Mouse (Mus musculus): ENCODE results near the gene Eif3i. TPM values are rescaled to one million over a fixed set of nuclear protein-coding genes. Genes with fewer than 3 reads are reported as not detected.
A peak's percentile ranks its signal among the peaks of the same experiment; 100 is the strongest.

Gene Eif3i
- polyA plus RNA-seq, 1 experiment from 2014 or later = 207 TPM

GRCm38 (mm10) chr4:129618031-129618430 is 17.6 kb upstream of the Eif3i start:
- WGBS = 95% methylated on average over 5 of the region's 5 CpGs
- Histone ChIP-seq H3K4me1 (ENCODE audit: control insufficient read depth in 2 of 2, insufficient read depth in 2 of 2, low read length in 2 of 2) (peaks cover 16 to 24% of the 10 kb centered on the region in 2 experiments), H3K27ac (replicated peaks in 1 of 2; ENCODE audit: control insufficient read depth in 1 of 2, insufficient read depth in 1 of 2, low read depth in 2 of 2, low read length in 2 of 2) (peak overlapping the region in 1 of 2 experiments; percentile 82; a peak in 1 of 4 replicates), H3K36me3 (ENCODE audit: control insufficient read depth, insufficient read depth, low read length) (peaks cover 27% of the 10 kb centered on the region), H3K9me3 (ENCODE audit: control insufficient read depth, low read length) (no peaks in the 10 kb centered on the region), H3K4me2 (ENCODE audit: low read length) (peak overlapping the region; percentile 94), H3K4me3 (ENCODE audit: control insufficient read depth in 1 of 2, insufficient read depth in 1 of 2, low read depth in 1 of 2, low read length in 2 of 2) (peak overlapping the region; percentile 66 to 71), H3K9ac (ENCODE audit: low read length) (peak overlapping the region; percentile 86), H3K27me3 (ENCODE audit: control insufficient read depth, insufficient read depth, low read length) (no peaks in the 10 kb centered on the region)
- ATAC-seq (ENCODE audit: insufficient number of reproducible peaks, insufficient read depth, low FRiP score, low read depth) = no peak

GRCm38 (mm10) chr4:129617121-129617641 is 16.7 kb upstream of the Eif3i start:
- no peaks in the 10 kb centered on the region for H3K9me3 ChIP-seq (ENCODE audit: control insufficient read depth, low read length)
- no peak overlapping the region for H3K27ac ChIP-seq (replicated peaks in 1 of 2; ENCODE audit: control insufficient read depth in 1 of 2, insufficient read depth in 1 of 2, low read depth in 2 of 2, low read length in 2 of 2)
- peaks cover 8 to 16% of the 10 kb centered on the region in 2 experiments; a peak in 3 of 4 replicates for H3K4me1 ChIP-seq (ENCODE audit: control insufficient read depth in 2 of 2, insufficient read depth in 2 of 2, low read length in 2 of 2)
- no peak overlapping the region for H3K4me3 ChIP-seq (ENCODE audit: control insufficient read depth in 1 of 2, insufficient read depth in 1 of 2, low read depth in 1 of 2, low read length in 2 of 2)
- H3K27me3 ChIP-seq (ENCODE audit: control insufficient read depth, insufficient read depth, low read length) = no peaks in the 10 kb centered on the region
- WGBS = 94% methylated on average over 7 of the region's 7 CpGs
- peaks cover 27% of the 10 kb centered on the region for H3K36me3 ChIP-seq (ENCODE audit: control insufficient read depth, insufficient read depth, low read length)
- H3K4me2 ChIP-seq (ENCODE audit: low read length) = no peak overlapping the region
- no peak overlapping the region for H3K9ac ChIP-seq (ENCODE audit: low read length)
- ATAC-seq (ENCODE audit: insufficient number of reproducible peaks, insufficient read depth, low FRiP score, low read depth) = no peak

- Histone ChIP-seq H3K9me3 (ENCODE audit: control insufficient read depth, low read length) (no peaks in the 10 kb centered on the region), H3K4me3 (ENCODE audit: control insufficient read depth in 1 of 2, insufficient read depth in 1 of 2, low read depth in 1 of 2, low read length in 2 of 2) (no peak overlapping the region), H3K36me3 (ENCODE audit: control insufficient read depth, insufficient read depth, low read length) (peaks cover 27% of the 10 kb centered on the region), H3K4me1 (ENCODE audit: control insufficient read depth in 2 of 2, insufficient read depth in 2 of 2, low read length in 2 of 2) (peaks cover 8 to 16% of the 10 kb centered on the region in 2 experiments; a peak in 3 of 4 replicates), H3K9ac (ENCODE audit: low read length) (no peak overlapping the region), H3K27me3 (ENCODE audit: control insufficient read depth, insufficient read depth, low read length) (no peaks in the 10 kb centered on the region), H3K4me2 (ENCODE audit: low read length) (no peak overlapping the region), H3K27ac (replicated peaks in 1 of 2; ENCODE audit: control insufficient read depth in 1 of 2, insufficient read depth in 1 of 2, low read depth in 2 of 2, low read length in 2 of 2) (no peak overlapping the region)
- no peak for ATAC-seq (ENCODE audit: insufficient number of reproducible peaks, insufficient read depth, low FRiP score, low read depth)
- WGBS = 90% methylated on average over 3 of the region's 3 CpGs
Observed at GRCm38 (mm10) chr4:129616631-129617030, 16.2 kb upstream of the Eif3i start.

GRCm38 (mm10) chr4:129615801-129616290 is 15.4 kb upstream of the Eif3i start:
- no peak for ATAC-seq (ENCODE audit: insufficient number of reproducible peaks, insufficient read depth, low FRiP score, low read depth)
- WGBS = 86% methylated on average over 9 of the region's 9 CpGs

GRCm38 (mm10) chr4:129614093-129614492 is 13.6 kb upstream of the Eif3i start, which contains the start of gene Dcdc2b:
Gene Dcdc2b, minus strand, starts transcription at chr4:129614257.
- peaks cover 23% of the 10 kb centered on the region for H3K36me3 ChIP-seq (ENCODE audit: control insufficient read depth, insufficient read depth, low read length)
- H3K9ac ChIP-seq (ENCODE audit: low read length) = no peak within 1 kb of the TSS
- no peaks in the 10 kb centered on the region for H3K9me3 ChIP-seq (ENCODE audit: control insufficient read depth, low read length)
- H3K4me2 ChIP-seq (ENCODE audit: low read length) = no peak within 1 kb of the TSS
- WGBS = 71% methylated on average over 6 of the region's 6 CpGs
- no peak for ATAC-seq (ENCODE audit: insufficient number of reproducible peaks, insufficient read depth, low FRiP score, low read depth)
- 0 out of 4 replicates have a peak within 1 kb of the TSS, but pooled peaks have one; percentile 14 to 39 for H3K27ac ChIP-seq (replicated peaks in 1 of 2; ENCODE audit: control insufficient read depth in 1 of 2, insufficient read depth in 1 of 2, low read depth in 2 of 2, low read length in 2 of 2)
- H3K27me3 ChIP-seq (ENCODE audit: control insufficient read depth, insufficient read depth, low read length) = no peaks in the 10 kb centered on the region
- H3K4me1 ChIP-seq (ENCODE audit: control insufficient read depth in 2 of 2, insufficient read depth in 2 of 2, low read length in 2 of 2) = peaks cover 8 to 16% of the 10 kb centered on the region in 2 experiments; a peak in 3 of 4 replicates
- no peak within 1 kb of the TSS for H3K4me3 ChIP-seq (ENCODE audit: control insufficient read depth in 1 of 2, insufficient read depth in 1 of 2, low read depth in 1 of 2, low read length in 2 of 2)

More at GRCm38 (mm10) chr4:129615801-129616290, 15.4 kb upstream of the Eif3i start:
- Histone ChIP-seq H3K4me2 (ENCODE audit: low read length) (no peak overlapping the region), H3K9ac (ENCODE audit: low read length) (no peak overlapping the region), H3K4me1 (ENCODE audit: control insufficient read depth in 2 of 2, insufficient read depth in 2 of 2, low read length in 2 of 2) (peaks cover 8 to 16% of the 10 kb centered on the region in 2 experiments; a peak in 3 of 4 replicates), H3K4me3 (ENCODE audit: control insufficient read depth in 1 of 2, insufficient read depth in 1 of 2, low read depth in 1 of 2, low read length in 2 of 2) (no peak overlapping the region), H3K27ac (replicated peaks in 1 of 2; ENCODE audit: control insufficient read depth in 1 of 2, insufficient read depth in 1 of 2, low read depth in 2 of 2, low read length in 2 of 2) (no peak overlapping the region), H3K36me3 (ENCODE audit: control insufficient read depth, insufficient read depth, low read length) (peaks cover 27% of the 10 kb centered on the region), H3K9me3 (ENCODE audit: control insufficient read depth, low read length) (no peaks in the 10 kb centered on the region), H3K27me3 (ENCODE audit: control insufficient read depth, insufficient read depth, low read length) (no peaks in the 10 kb centered on the region)

GRCm38 (mm10) chr4:129610472-129610871 is 10.0 kb upstream of the Eif3i start:
- H3K27me3 ChIP-seq (ENCODE audit: control insufficient read depth, insufficient read depth, low read length) = no peaks in the 10 kb centered on the region
- no peak overlapping the region for H3K4me2 ChIP-seq (ENCODE audit: low read length)
- no peak overlapping the region for H3K4me3 ChIP-seq (ENCODE audit: control insufficient read depth in 1 of 2, insufficient read depth in 1 of 2, low read depth in 1 of 2, low read length in 2 of 2)
- no peak overlapping the region for H3K9ac ChIP-seq (ENCODE audit: low read length)
- H3K4me1 ChIP-seq (ENCODE audit: control insufficient read depth in 2 of 2, insufficient read depth in 2 of 2, low read length in 2 of 2) = peaks cover 7 to 13% of the 10 kb centered on the region in 2 experiments; a peak in 3 of 4 replicates
- H3K27ac ChIP-seq (replicated peaks in 1 of 2; ENCODE audit: control insufficient read depth in 1 of 2, insufficient read depth in 1 of 2, low read depth in 2 of 2, low read length in 2 of 2) = no peak overlapping the region
- whole genome bisulfite sequencing = 69% methylated on average over 4 of the region's 4 CpGs
- no peaks in the 10 kb centered on the region for H3K9me3 ChIP-seq (ENCODE audit: control insufficient read depth, low read length)
- H3K36me3 ChIP-seq (ENCODE audit: control insufficient read depth, insufficient read depth, low read length) = peaks cover 32% of the 10 kb centered on the region
- ATAC-seq (ENCODE audit: insufficient number of reproducible peaks, insufficient read depth, low FRiP score, low read depth) = 0 out of 2 replicates have a peak, but pooled peaks have one; percentile 8

GRCm38 (mm10) chr4:129610026-129610425 is 9.6 kb upstream of the Eif3i start:
- Histone ChIP-seq H3K9me3 (ENCODE audit: control insufficient read depth, low read length) (no peaks in the 10 kb centered on the region), H3K36me3 (ENCODE audit: control insufficient read depth, insufficient read depth, low read length) (peaks cover 35% of the 10 kb centered on the region), H3K27ac (replicated peaks in 1 of 2; ENCODE audit: control insufficient read depth in 1 of 2, insufficient read depth in 1 of 2, low read depth in 2 of 2, low read length in 2 of 2) (no peak overlapping the region), H3K27me3 (ENCODE audit: control insufficient read depth, insufficient read depth, low read length) (no peaks in the 10 kb centered on the region), H3K4me1 (ENCODE audit: control insufficient read depth in 2 of 2, insufficient read depth in 2 of 2, low read length in 2 of 2) (peaks cover 7 to 13% of the 10 kb centered on the region in 2 experiments; a peak in 3 of 4 replicates), H3K9ac (ENCODE audit: low read length) (no peak overlapping the region), H3K4me3 (ENCODE audit: control insufficient read depth in 1 of 2, insufficient read depth in 1 of 2, low read depth in 1 of 2, low read length in 2 of 2) (no peak overlapping the region), H3K4me2 (ENCODE audit: low read length) (no peak overlapping the region)
- WGBS = 74% methylated on average over 4 of the region's 4 CpGs
- ATAC-seq (ENCODE audit: insufficient number of reproducible peaks, insufficient read depth, low FRiP score, low read depth) = no peak

All from heart, embryonic 14.5 days (tissue).